Mouse (Mus musculus) thymus, adult 18-20 months (tissue): ENCODE measurements around the gene Recql5.

Source experiments
- DNase-seq, 2 experiments: peaks; one replicate each; pipeline ENCODE4 v3.0.0; 2022; ENCODE audit warnings: mixed read lengths in 2 of 2

Gene Recql5

GRCm38 (mm10) chr11:115933108-115933746 is at the start of gene Recql5, which contains the start of gene Sap30bp:
Gene Recql5, minus strand, starts transcription at chr11:115933477.
Gene Sap30bp, plus strand, starts transcription at chr11:115933282.
- peak; percentile 90 to 93 for DNase-seq

GRCm38 (mm10) chr11:115982472-115982871 is 49.2 kb upstream of the Recql5 start:
- no peak for DNase-seq

GRCm38 (mm10) chr11:115975544-115975943 is 42.3 kb upstream of the Recql5 start:
- no peak for DNase-seq

GRCm38 (mm10) chr11:115975083-115975420 is 41.8 kb upstream of the Recql5 start:
- no peak for DNase-seq

- DNase-seq = peak; percentile 71 to 76
These were observed 41.2 kb upstream of the Recql5 start, which contains the start of gene Itgb4 for GRCm38 (mm10) chr11:115974309-115975082. Gene Itgb4, plus strand, starts transcription at chr11:115974709.

GRCm38 (mm10) chr11:115971016-115971415 is 37.7 kb upstream of the Recql5 start:
- no peak for DNase-seq

- DNase-seq = no peak
These were observed 36.9 kb upstream of the Recql5 start for GRCm38 (mm10) chr11:115970006-115970673.

GRCm38 (mm10) chr11:115968731-115969405 is 35.6 kb upstream of the Recql5 start:
- DNase-seq = no peak

GRCm38 (mm10) chr11:115964977-115965604 is 31.8 kb upstream of the Recql5 start:
- DNase-seq = no peak

- no peak for DNase-seq
These were observed 29.6 kb upstream of the Recql5 start for GRCm38 (mm10) chr11:115962651-115963412.

GRCm38 (mm10) chr11:115959018-115959417 is 25.7 kb upstream of the Recql5 start:
- no peak for DNase-seq

- DNase-seq = no peak
These were observed 24.7 kb upstream of the Recql5 start for GRCm38 (mm10) chr11:115957971-115958370.

- no peak for DNase-seq
These were observed 23.2 kb upstream of the Recql5 start for GRCm38 (mm10) chr11:115956453-115956852.

- DNase-seq = no peak
These were observed 22.1 kb upstream of the Recql5 start for GRCm38 (mm10) chr11:115955195-115955858.

GRCm38 (mm10) chr11:115954712-115955111 is 21.4 kb upstream of the Recql5 start:
- no peak for DNase-seq

GRCm38 (mm10) chr11:115950719-115951118 is 17.4 kb upstream of the Recql5 start:
- DNase-seq = no peak

GRCm38 (mm10) chr11:115948316-115948715 is 15.0 kb upstream of the Recql5 start:
- DNase-seq = no peak

GRCm38 (mm10) chr11:115946221-115946828 is 13.0 kb upstream of the Recql5 start:
- no peak for DNase-seq

GRCm38 (mm10) chr11:115945247-115945646 is 12.0 kb upstream of the Recql5 start:
- DNase-seq = no peak

GRCm38 (mm10) chr11:115941980-115942379 is 8.7 kb upstream of the Recql5 start:
- DNase-seq = no peak
